Mouse (Mus musculus): Measurements from ENCODE around the gene Dgkb.

The Dgkb gene

GRCm38 (mm10) chr12:38594055-38594454 is 776.5 kb downstream of the Dgkb start:
- no peak for DNase-seq (ENCODE audit: low read depth)

GRCm38 (mm10) chr12:38596416-38597062 is 779.0 kb downstream of the Dgkb start:
- no peak for DNase-seq (ENCODE audit: low read depth)

- DNase-seq (ENCODE audit: low read depth): no peak
These were observed 780.6 kb downstream of the Dgkb start for GRCm38 (mm10) chr12:38598096-38598495.

- no peak for DNase-seq (ENCODE audit: low read depth)
These were observed 782.8 kb downstream of the Dgkb start for GRCm38 (mm10) chr12:38600165-38600845.

- no peak for DNase-seq (ENCODE audit: low read depth)
These were observed 790.6 kb downstream of the Dgkb start for GRCm38 (mm10) chr12:38608104-38608503.

GRCm38 (mm10) chr12:38668265-38668664 is 850.7 kb downstream of the Dgkb start:
- DNase-seq (ENCODE audit: low read depth): no peak
